Mouse (Mus musculus): ENCODE measurements around the gene Cdkl5. TPM values are rescaled to one million over a fixed set of nuclear protein-coding genes. Genes with fewer than 3 reads are reported as not detected.

The Cdkl5 gene
- total RNA-seq, 2 experiments from 2014 or later: 7.5 to 20.3 TPM

DNA sequence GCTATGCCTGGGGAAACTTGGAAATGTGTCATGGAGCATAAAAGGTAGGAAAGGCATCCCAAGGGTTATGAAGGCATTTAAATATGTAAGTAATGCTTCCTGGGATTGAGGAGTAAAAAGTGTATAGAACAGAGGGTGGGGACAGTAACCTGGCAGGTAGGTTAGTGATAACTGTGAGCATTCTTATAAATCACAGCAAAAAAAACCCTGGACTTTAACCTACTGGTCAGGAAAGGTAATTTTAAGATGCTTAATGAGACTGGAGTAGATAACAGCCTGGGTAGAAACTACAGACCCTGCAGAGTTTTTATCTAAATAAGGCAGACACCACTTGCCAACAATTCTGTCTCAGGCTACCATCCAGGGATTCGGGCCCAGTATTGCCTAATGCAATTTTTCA is 245.9 kb downstream of the Cdkl5 start:
- DNase-seq (ENCODE audit: low spot score in 2 of 2): no peak

DNA sequence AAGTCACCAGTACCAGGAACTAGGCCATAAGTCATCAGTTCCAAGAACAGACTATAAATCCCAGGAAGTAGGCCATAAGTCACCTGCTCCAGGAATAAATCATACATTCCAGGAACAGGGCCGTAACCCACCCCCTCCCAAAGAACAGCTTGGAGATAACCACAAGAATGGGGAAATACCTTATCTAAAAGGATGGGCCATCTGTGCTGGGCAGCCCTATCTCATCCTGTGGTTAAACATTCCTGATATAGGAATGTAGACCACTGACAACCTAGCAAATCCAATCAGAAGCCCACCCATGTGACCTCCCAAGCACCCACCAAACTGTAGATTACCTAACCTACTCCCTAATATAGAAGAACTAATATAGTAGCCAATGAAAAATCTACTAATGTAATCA is 249.1 kb downstream of the Cdkl5 start:
- no peak for DNase-seq (ENCODE audit: low spot score in 2 of 2)

DNA sequence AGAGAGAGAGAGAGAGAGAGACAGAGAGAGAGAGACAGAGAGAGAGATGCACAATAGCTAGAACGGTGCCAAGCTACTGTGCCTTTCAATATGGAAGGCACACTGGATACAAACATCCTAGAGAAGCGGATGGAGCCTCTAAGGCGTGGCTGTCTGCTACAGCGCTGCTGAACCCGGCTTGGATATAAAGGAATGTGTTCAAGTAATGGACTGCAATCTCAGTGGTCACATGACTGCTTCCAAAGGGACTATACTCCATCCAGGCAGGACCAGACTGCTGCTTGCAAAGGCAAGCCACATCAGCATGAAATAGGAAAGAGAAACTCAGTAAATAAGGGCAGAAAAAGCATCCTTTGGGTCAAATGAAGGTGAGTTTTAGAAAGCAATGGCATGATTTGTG is 258.9 kb downstream of the Cdkl5 start, which contains the start of gene Ppef1:
TSS of gene Ppef1 (minus strand) at position 116 of the 400 bp plus-strand sequence.
- DNase-seq (ENCODE audit: low spot score in 2 of 2): no peak

Other genes with a start within 250 kb of the Cdkl5 start
- gene Rs1, start 226.7 kb downstream of the Cdkl5 start, total RNA-seq (2021): not detected
- under 1 TPM; 0.22 to 0.23 TPM for gene Gja6, start 87.7 kb downstream of the Cdkl5 start, total RNA-seq (2021)
- 1 to 10 TPM in 1 of 2 experiments, under 1 TPM in 1; 0.38 to 1.2 TPM for gene Scml2, start 122.5 kb upstream of the Cdkl5 start, total RNA-seq (2021)

All from adrenal gland, adult 18-20 months (tissue).